In the genomic region with DNA sequence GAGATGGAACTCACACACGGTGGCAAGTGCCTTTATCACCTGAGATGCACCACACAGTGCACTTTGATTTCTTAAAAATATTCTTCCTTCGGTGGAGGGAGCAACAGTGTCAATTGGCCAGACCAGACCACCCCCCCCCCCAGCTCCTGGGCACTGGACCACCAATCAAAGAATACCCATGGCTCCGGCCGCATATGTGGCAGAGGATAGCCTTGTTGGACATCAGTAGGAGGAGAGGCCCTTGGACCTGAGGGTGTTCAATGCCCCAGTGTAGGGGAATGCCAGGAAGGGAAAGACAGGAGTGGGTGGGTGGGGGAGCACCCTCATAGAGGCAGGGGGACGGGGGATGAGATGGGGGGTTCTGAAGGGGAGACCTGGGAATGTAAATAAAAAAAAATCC, we compare ENCODE assay signal across 24 mouse cellular contexts. TPM values are rescaled to one million over a fixed set of nuclear protein-coding genes. Genes with fewer than 3 reads are reported as not detected.
DNase-seq lines count a peak whose midpoint lies in the region; TF ChIP-seq lines count a peak whose summit lies in the region.
"Had no signal": no experiment of that assay in that cellular context is flagged by ENCODE, and none has a peak within 500 bp of the region (broad histone marks: within the 10 kb centered on the region; RNA-seq: fewer than 3 reads in every experiment).

No protein-coding gene starts in this region.

- peaks cover 26% of the 10 kb centered on the region for H3K79me2 ChIP-seq in CH12.LX (replicated peaks; ENCODE audit: control insufficient read depth, extremely low read depth, insufficient read depth, poor library complexity, severe bottlenecking)

- no peaks in the 10 kb centered on the region for H3K27me3 ChIP-seq in CH12.LX (replicated peaks)

- H3K4me3 ChIP-seq in CH12.LX (replicated peaks in 1 of 3; ENCODE audit: low read depth in 2 of 3, low read length in 2 of 3, poor library complexity in 1 of 3): peak overlapping the region in 2 of 3 experiments; percentile 9 to 97
- H3K4me3 ChIP-seq: embryonic facial prominence, embryonic 10.5 days; embryonic facial prominence, embryonic 13.5 days; erythroblast, embryonic 14.5 days; forebrain, embryonic 12.5 days; forebrain, embryonic 15.5 days; heart, adult 2 months; heart, embryonic 10.5 days; hindbrain, embryonic 12.5 days; hindbrain, embryonic 15.5 days had no signal

- peaks cover 42 to 60% of the 10 kb centered on the region in 2 experiments for H3K36me3 ChIP-seq in CH12.LX (replicated peaks in 1 of 2; ENCODE audit: control insufficient read depth in 1 of 2, insufficient read depth in 1 of 2, low read length in 1 of 2)
- H3K36me3 ChIP-seq: embryonic facial prominence, embryonic 10.5 days; embryonic facial prominence, embryonic 13.5 days; forebrain, embryonic 12.5 days; forebrain, embryonic 15.5 days; heart, embryonic 10.5 days; hindbrain, embryonic 12.5 days; hindbrain, embryonic 15.5 days had no signal

- H3K4me2 ChIP-seq in CH12.LX (ENCODE audit: insufficient read depth, low read depth, poor library complexity, severe bottlenecking): peak overlapping the region; percentile 73
- H3K4me2 ChIP-seq: embryonic facial prominence, embryonic 13.5 days; forebrain, embryonic 12.5 days; forebrain, embryonic 15.5 days; hindbrain, embryonic 12.5 days; hindbrain, embryonic 15.5 days had no signal

- peaks cover 11 to 38% of the 10 kb centered on the region in 2 experiments for H3K4me1 ChIP-seq in CH12.LX (ENCODE audit: control insufficient read depth in 1 of 2, insufficient read depth in 2 of 2)

- H3K9me3 ChIP-seq in CH12.LX (replicated peaks; ENCODE audit: low read length): peaks cover 8% of the 10 kb centered on the region
- H3K9me3 ChIP-seq: embryonic facial prominence, embryonic 13.5 days; forebrain, embryonic 12.5 days; forebrain, embryonic 15.5 days; heart, embryonic 10.5 days; hindbrain, embryonic 12.5 days; hindbrain, embryonic 15.5 days had no signal

- no peak for TF ChIP-seq RAD21 in CH12.LX (IDR thresholded peaks at IDR 0.05; ENCODE audit: low read depth, low read length)

- DNase-seq in layer of hippocampus, adult 9-11 months: peak; percentile 1
- DNase-seq in layer of hippocampus, postnatal 14 days (ENCODE audit: low spot score in 2 of 2): no peak
- DNase-seq in testis, postnatal 10 days (ENCODE audit: low spot score): peak; percentile 37
- no peak for DNase-seq in testis, postnatal 14 days (ENCODE audit: low spot score)
- no peak for DNase-seq in CH12.LX (ENCODE audit: extremely low read depth)
- DNase-seq in thymus, postnatal 4 days: peak; percentile 21
- DNase-seq: adrenal gland, adult 8-10 months; cerebellum, adult 11 months; cerebellum, adult 2 months; cerebellum, adult 9-11 months; cerebellum, postnatal 25 days; gastrocnemius, postnatal 25 days had no signal

- dilution Hi-C loops in CH12.LX (cut with MboI; ENCODE audit: extremely low pct_ligation_motif_present, extremely low pct_unique_long_range_greater_than_20kb, low sequenced_read_pairs): no loop called here

- TF ChIP-seq POLR2A in CH12.LX (IDR thresholded peaks at IDR 0.05; ENCODE audit: low read depth, low read length): no peak

- no peak overlapping the region for H3K9ac ChIP-seq in CH12.LX (ENCODE audit: insufficient read depth, low read depth)
- H3K9ac ChIP-seq: embryonic facial prominence, embryonic 13.5 days; forebrain, embryonic 12.5 days; forebrain, embryonic 15.5 days; hindbrain, embryonic 12.5 days; hindbrain, embryonic 15.5 days had no signal

- H3K27ac ChIP-seq in CH12.LX (ENCODE audit: insufficient read depth, low read depth): no peak overlapping the region
- H3K27ac ChIP-seq: embryonic facial prominence, embryonic 10.5 days; embryonic facial prominence, embryonic 13.5 days; forebrain, embryonic 12.5 days; forebrain, embryonic 15.5 days; heart, adult 2 months; heart, embryonic 10.5 days; hindbrain, embryonic 12.5 days; hindbrain, embryonic 15.5 days had no signal

- in situ Hi-C loops in CH12.LX (cut with MboI; ENCODE audit: low pct_ligation_motif_present, low pct_unique_long_range_greater_than_20kb, low sequenced_read_pairs): no loop called here

- no peak for TF ChIP-seq EP300 in CH12.LX (IDR thresholded peaks at IDR 0.05; ENCODE audit: low read length)

- no peak for TF ChIP-seq CTCF in CH12.LX (conservative IDR thresholded peaks at IDR 0.05 in 1 of 2, IDR thresholded peaks at IDR 0.05 in 1 of 2; ENCODE audit: low read depth in 2 of 2, low read length in 2 of 2)

TF ChIP-seq in CH12.LX, 34 proteins besides CTCF, POLR2A, EP300 and RAD21:
- TF ChIP-seq ZKSCAN1 (IDR thresholded peaks at IDR 0.05; ENCODE audit: borderline replicate concordance, low read depth, low read length) (no peak), CHD2 (IDR thresholded peaks at IDR 0.05; ENCODE audit: low read length) (no peak), GABPA (IDR thresholded peaks at IDR 0.05; ENCODE audit: insufficient replicate concordance, low read depth, low read length) (no peak), MEF2A (IDR thresholded peaks at IDR 0.05; ENCODE audit: borderline replicate concordance, low read depth, low read length) (no peak), MYC (IDR thresholded peaks at IDR 0.05; ENCODE audit: low read depth, low read length) (no peak), SMC3 (IDR thresholded peaks at IDR 0.05; ENCODE audit: low read depth, low read length) (no peak), JUN (IDR thresholded peaks at IDR 0.05; ENCODE audit: insufficient read depth, low read depth, low read length) (no peak), POLR2AphosphoS2 (IDR thresholded peaks at IDR 0.05; ENCODE audit: low read depth, low read length) (no peak), E2F4 (IDR thresholded peaks at IDR 0.05; ENCODE audit: insufficient replicate concordance, low read depth, low read length) (no peak), IRF4 (IDR thresholded peaks at IDR 0.05; ENCODE audit: low read depth, low read length) (no peak), RCOR1 (conservative IDR thresholded peaks at IDR 0.05; ENCODE audit: low read depth, low read length) (no peak)
TF ChIP-seq in CH12.LX: peak in this region for 0.

RNA-seq across cellular contexts. Expression of a gene that starts 3.4 kb away (rescaled TPM):
- total RNA-seq in layer of hippocampus, postnatal 14 days (2021): 1 to 10 TPM; 5.7 to 5.9 TPM
- total RNA-seq in CH12.LX (2012; rRNA removed) (110 and 116 TPM in 2 replicates), CH12.LX (2014; rRNA removed) (54.8 and 62.2 TPM in 2 replicates)
- polyA plus RNA-seq in CH12.LX (2012; ENCODE audit: insufficient read length, low read depth): 121 and 124 TPM in 2 replicates

RNA-seq across cellular contexts. Expression of a gene that starts 9.2 kb away (rescaled TPM):
- 1 to 10 TPM; 2.5 to 2.6 TPM for total RNA-seq in layer of hippocampus, postnatal 14 days (2021)
- total RNA-seq in CH12.LX (2012; rRNA removed): 989 and 1,092 TPM in 2 replicates
- 846 and 857 TPM in 2 replicates for total RNA-seq in CH12.LX (2014; rRNA removed)
- 652 and 654 TPM in 2 replicates for polyA plus RNA-seq in CH12.LX (2012; ENCODE audit: insufficient read length, low read depth)

RNA-seq across cellular contexts. Expression of a gene that starts 19.2 kb away (rescaled TPM):
- total RNA-seq in layer of hippocampus, postnatal 14 days (2021): 1 to 10 TPM; 1.1 to 1.8 TPM
- total RNA-seq in CH12.LX (2012; rRNA removed): 435 and 547 TPM in 2 replicates
- 156 and 159 TPM in 2 replicates for total RNA-seq in CH12.LX (2014; rRNA removed)
- polyA plus RNA-seq in CH12.LX (2012; ENCODE audit: insufficient read length, low read depth): 192 and 196 TPM in 2 replicates

RNA-seq across cellular contexts. Expression of a gene that starts 19.4 kb away (rescaled TPM):
- 1 to 10 TPM; 2.8 to 3.2 TPM for total RNA-seq in layer of hippocampus, postnatal 14 days (2021)
- total RNA-seq in CH12.LX (2012; rRNA removed): 164 and 184 TPM in 2 replicates
- 90.1 and 102 TPM in 2 replicates for total RNA-seq in CH12.LX (2014; rRNA removed)
- 157 and 161 TPM in 2 replicates for polyA plus RNA-seq in CH12.LX (2012; ENCODE audit: insufficient read length, low read depth)

RNA-seq across cellular contexts. Expression of a gene that starts 32.0 kb away (rescaled TPM):
- under 1 TPM in 1 of 2 experiments, not detected in 1; 0.69 TPM for total RNA-seq in layer of hippocampus, postnatal 14 days (2021)
- total RNA-seq in CH12.LX (2012; rRNA removed) (8.4 and 13.7 TPM in 2 replicates), CH12.LX (2014; rRNA removed) (31.9 and 39.7 TPM in 2 replicates)
- 19.9 and 27.2 TPM in 2 replicates for polyA plus RNA-seq in CH12.LX (2012; ENCODE audit: insufficient read length, low read depth)
- total RNA-seq: ES-E14 had no signal
- polyA plus RNA-seq: C2C12; embryonic facial prominence, embryonic 10.5 days; embryonic facial prominence, embryonic 13.5 days; erythroblast, embryonic 14.5 days; forebrain, embryonic 12.5 days; forebrain, embryonic 15.5 days; heart, embryonic 10.5 days; heart, embryonic 14.5 days; hindbrain, embryonic 12.5 days had no signal

Comparison
In these comparisons a context has a peak if more than half of its experiments do, and no peak if none do; other contexts are left out.
1. DNase-seq: peak in layer of hippocampus, adult 9-11 months (single experiment), testis, postnatal 10 days (single experiment) and thymus, postnatal 4 days (single experiment); none in layer of hippocampus, postnatal 14 days (0 of 2), testis, postnatal 14 days (single experiment) and CH12.LX (single experiment).
2. RNA of a gene that starts 3.4 kb away (total RNA-seq): 54.8 to 116 TPM in CH12.LX; 5.7 to 5.9 TPM in layer of hippocampus, postnatal 14 days; every median in the first group is over 4 times any median in the second.
3. RNA of a gene that starts 9.2 kb away (total RNA-seq): 846 to 1,092 TPM in CH12.LX; 2.5 to 2.6 TPM in layer of hippocampus, postnatal 14 days; every median in the first group is over 100 times any median in the second.
4. RNA of a gene that starts 19.2 kb away (total RNA-seq): 156 to 547 TPM in CH12.LX; 1.1 to 1.8 TPM in layer of hippocampus, postnatal 14 days; every median in the first group is over 10 times any median in the second.